Mouse (Mus musculus): ENCODE measurements around the gene Smyd4. TPM values are rescaled to one million over a fixed set of nuclear protein-coding genes. Genes with fewer than 3 reads are reported as not detected.

Gene Smyd4
- total RNA-seq, 1 experiment: 28.3 TPM

GRCm38 (mm10) chr11:75402271-75402690 lies 54.0 kb downstream of the Smyd4 start:
- no peak for DNase-seq (ENCODE audit: low read depth, low spot score)
- Histone ChIP-seq H3K4me1 (ENCODE audit: control insufficient read depth in 2 of 2, insufficient read depth in 2 of 2, low read length in 2 of 2, poor library complexity in 1 of 2) (peaks cover 0 to 5% of the 10 kb centered on the region in 2 experiments; a peak in 1 of 4 replicates), H3K9me3 (ENCODE audit: control insufficient read depth, insufficient read depth, low read depth, low read length) (no peaks in the 10 kb centered on the region), H3K4me3 (ENCODE audit: insufficient read depth in 1 of 2, low read depth in 1 of 2, low read length in 2 of 2, poor library complexity in 1 of 2, severe bottlenecking in 1 of 2) (no peak overlapping the region), H3K9ac (ENCODE audit: insufficient read depth, low read depth, low read length, poor library complexity, severe bottlenecking) (no peak overlapping the region), H3K27ac (ENCODE audit: insufficient read depth, low read depth, low read length, poor library complexity, severe bottlenecking) (no peak overlapping the region), H3K36me3 (ENCODE audit: control insufficient read depth, insufficient read depth, low read length, poor library complexity, severe bottlenecking) (peaks cover 7% of the 10 kb centered on the region)
- in situ Hi-C loops (cut with MboI; ENCODE audit: low sequenced_read_pairs in 2 of 2, unreplicated experiment in 2 of 2): no loop called here
- TF ChIP-seq ZC3H11A (IDR thresholded peaks at IDR 0.05; ENCODE audit: borderline replicate concordance, low read depth, low read length) (no peak), ZNF384 (IDR thresholded peaks at IDR 0.05; ENCODE audit: low read depth, low read length) (no peak), CHD2 (IDR thresholded peaks at IDR 0.05; ENCODE audit: low read depth, low read length) (no peak), HCFC1 (IDR thresholded peaks at IDR 0.05; ENCODE audit: borderline replicate concordance, insufficient read depth, low read length) (no peak)

GRCm38 (mm10) chr11:75403301-75404052 lies 55.2 kb downstream of the Smyd4 start:
- Histone ChIP-seq H3K4me1 (ENCODE audit: control insufficient read depth in 2 of 2, insufficient read depth in 2 of 2, low read length in 2 of 2, poor library complexity in 1 of 2) (peaks cover 0 to 5% of the 10 kb centered on the region in 2 experiments; a peak in 1 of 4 replicates), H3K9me3 (ENCODE audit: control insufficient read depth, insufficient read depth, low read depth, low read length) (no peaks in the 10 kb centered on the region), H3K27ac (ENCODE audit: insufficient read depth, low read depth, low read length, poor library complexity, severe bottlenecking) (no peak overlapping the region), H3K9ac (ENCODE audit: insufficient read depth, low read depth, low read length, poor library complexity, severe bottlenecking) (no peak overlapping the region), H3K4me3 (ENCODE audit: insufficient read depth in 1 of 2, low read depth in 1 of 2, low read length in 2 of 2, poor library complexity in 1 of 2, severe bottlenecking in 1 of 2) (no peak overlapping the region), H3K36me3 (ENCODE audit: control insufficient read depth, insufficient read depth, low read length, poor library complexity, severe bottlenecking) (peaks cover 7% of the 10 kb centered on the region)
- no peak for TF ChIP-seq CHD2 (IDR thresholded peaks at IDR 0.05; ENCODE audit: low read depth, low read length)
- TF ChIP-seq HCFC1 (IDR thresholded peaks at IDR 0.05; ENCODE audit: borderline replicate concordance, insufficient read depth, low read length): no peak
- TF ChIP-seq ZC3H11A (IDR thresholded peaks at IDR 0.05; ENCODE audit: borderline replicate concordance, low read depth, low read length): no peak
- no peak for TF ChIP-seq MAFK (IDR thresholded peaks at IDR 0.05; ENCODE audit: insufficient read depth, low read depth, low read length)
- TF ChIP-seq ZNF384 (IDR thresholded peaks at IDR 0.05; ENCODE audit: low read depth, low read length): no peak
- no peak for DNase-seq (ENCODE audit: low read depth, low spot score)
- in situ Hi-C loops (cut with MboI; ENCODE audit: low sequenced_read_pairs in 2 of 2, unreplicated experiment in 2 of 2): no loop called here

GRCm38 (mm10) chr11:75404801-75405200 lies 56.6 kb downstream of the Smyd4 start:
- Histone ChIP-seq H3K9ac (ENCODE audit: insufficient read depth, low read depth, low read length, poor library complexity, severe bottlenecking) (no peak overlapping the region), H3K4me1 (ENCODE audit: control insufficient read depth in 2 of 2, insufficient read depth in 2 of 2, low read length in 2 of 2, poor library complexity in 1 of 2) (no peaks in the 10 kb centered on the region), H3K36me3 (ENCODE audit: control insufficient read depth, insufficient read depth, low read length, poor library complexity, severe bottlenecking) (peaks cover 7% of the 10 kb centered on the region), H3K27ac (ENCODE audit: insufficient read depth, low read depth, low read length, poor library complexity, severe bottlenecking) (no peak overlapping the region), H3K9me3 (ENCODE audit: control insufficient read depth, insufficient read depth, low read depth, low read length) (no peaks in the 10 kb centered on the region), H3K4me3 (ENCODE audit: insufficient read depth in 1 of 2, low read depth in 1 of 2, low read length in 2 of 2, poor library complexity in 1 of 2, severe bottlenecking in 1 of 2) (no peak overlapping the region)
- in situ Hi-C loops (cut with MboI; ENCODE audit: low sequenced_read_pairs in 2 of 2, unreplicated experiment in 2 of 2): no loop called here
- TF ChIP-seq ZNF384 (IDR thresholded peaks at IDR 0.05; ENCODE audit: low read depth, low read length) (no peak), CHD2 (IDR thresholded peaks at IDR 0.05; ENCODE audit: low read depth, low read length) (no peak), HCFC1 (IDR thresholded peaks at IDR 0.05; ENCODE audit: borderline replicate concordance, insufficient read depth, low read length) (no peak), ZC3H11A (IDR thresholded peaks at IDR 0.05; ENCODE audit: borderline replicate concordance, low read depth, low read length) (no peak), MAFK (IDR thresholded peaks at IDR 0.05; ENCODE audit: insufficient read depth, low read depth, low read length) (no peak)
- DNase-seq (ENCODE audit: low read depth, low spot score): no peak

GRCm38 (mm10) chr11:75406104-75406503 lies 57.9 kb downstream of the Smyd4 start:
- Histone ChIP-seq H3K9ac (ENCODE audit: insufficient read depth, low read depth, low read length, poor library complexity, severe bottlenecking) (no peak overlapping the region), H3K4me3 (ENCODE audit: insufficient read depth in 1 of 2, low read depth in 1 of 2, low read length in 2 of 2, poor library complexity in 1 of 2, severe bottlenecking in 1 of 2) (no peak overlapping the region), H3K36me3 (ENCODE audit: control insufficient read depth, insufficient read depth, low read length, poor library complexity, severe bottlenecking) (peaks cover 10% of the 10 kb centered on the region), H3K4me1 (ENCODE audit: control insufficient read depth in 2 of 2, insufficient read depth in 2 of 2, low read length in 2 of 2, poor library complexity in 1 of 2) (no peaks in the 10 kb centered on the region), H3K27ac (ENCODE audit: insufficient read depth, low read depth, low read length, poor library complexity, severe bottlenecking) (no peak overlapping the region), H3K9me3 (ENCODE audit: control insufficient read depth, insufficient read depth, low read depth, low read length) (no peaks in the 10 kb centered on the region)
- no peak for TF ChIP-seq HCFC1 (IDR thresholded peaks at IDR 0.05; ENCODE audit: borderline replicate concordance, insufficient read depth, low read length)
- TF ChIP-seq MAFK (IDR thresholded peaks at IDR 0.05; ENCODE audit: insufficient read depth, low read depth, low read length): no peak
- no peak for TF ChIP-seq CHD2 (IDR thresholded peaks at IDR 0.05; ENCODE audit: low read depth, low read length)
- TF ChIP-seq ZC3H11A (IDR thresholded peaks at IDR 0.05; ENCODE audit: borderline replicate concordance, low read depth, low read length): no peak
- TF ChIP-seq ZNF384 (IDR thresholded peaks at IDR 0.05; ENCODE audit: low read depth, low read length): no peak
- no peak for DNase-seq (ENCODE audit: low read depth, low spot score)
- in situ Hi-C loops (cut with MboI; ENCODE audit: low sequenced_read_pairs in 2 of 2, unreplicated experiment in 2 of 2): no loop called here

All from ES-E14 (cell line).